Mouse (Mus musculus) liver, adult 2 months (tissue): ENCODE measurements around the gene Ephx1.

Experiments used
- CTCF ChIP-seq: fragments of 200-500 bp; IDR thresholded peaks from 2 replicates; pipeline ENCODE4 v1.5.1; 2011; ENCODE audit warnings: low read depth, low read length, control low read depth
- POLR2A ChIP-seq: fragments of 200-500 bp; IDR thresholded peaks from 2 replicates; pipeline ENCODE4 v1.6.1; 2011; ENCODE audit warnings: low read length, control low read depth; ENCODE audit not compliant: insufficient read depth; ENCODE audit errors: extremely low read depth

- TF ChIP-seq CTCF (no peak), POLR2A (no peak)
Observed at GRCm38 (mm10) chr1:181011601-181012000, 9.1 kb downstream of the Ephx1 start.
